Comparison of ENCODE assay signal across 19 mouse cellular contexts in the genomic region with DNA sequence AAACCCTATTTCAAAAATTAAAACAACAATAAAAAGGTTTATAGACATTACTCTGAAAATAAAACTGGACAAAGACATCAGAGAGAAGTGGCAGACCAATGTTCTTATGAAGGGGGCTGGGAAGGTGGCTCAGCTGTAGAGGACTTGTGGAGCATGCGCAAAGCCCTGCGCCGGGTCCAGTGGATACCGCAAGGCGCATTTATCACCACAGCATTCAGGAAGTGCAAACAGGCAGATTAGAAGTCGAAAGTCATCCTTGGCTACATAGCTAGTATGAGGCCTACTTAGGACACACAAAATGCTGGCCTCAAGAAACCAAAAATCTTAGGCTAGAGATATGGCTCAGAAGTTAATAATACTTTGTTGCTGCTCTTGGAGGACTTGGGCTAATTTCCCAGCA. TPM values are rescaled to one million over a fixed set of nuclear protein-coding genes. Genes with fewer than 3 reads are reported as not detected.
DNase-seq lines count a peak whose midpoint lies in the region; ATAC-seq and TF ChIP-seq lines count a peak whose summit lies in the region.
"Had no signal": no experiment of that assay in that cellular context is flagged by ENCODE, and none has a peak within 500 bp of the region (broad histone marks: within the 10 kb centered on the region; RNA-seq: fewer than 3 reads in every experiment).

No protein-coding gene starts in this region.

- no peak for TF ChIP-seq CTCF in liver, postnatal 0 days (IDR thresholded peaks at IDR 0.05; ENCODE audit: low read depth)
- TF ChIP-seq CTCF in lung, postnatal 0 days (IDR thresholded peaks at IDR 0.05): no peak

- no peak overlapping the region for H3K9ac ChIP-seq in liver, postnatal 0 days (replicated peaks)
- H3K9ac ChIP-seq in liver, embryonic 13.5 days: no peak overlapping the region
- H3K9ac ChIP-seq in lung, postnatal 0 days (replicated peaks; ENCODE audit: low read depth): no peak overlapping the region
- H3K9ac ChIP-seq: forebrain, embryonic 13.5 days; heart, embryonic 13.5 days had no signal

- H3K36me3 ChIP-seq in liver, postnatal 0 days (replicated peaks; ENCODE audit: insufficient read depth, low read length): no peaks in the 10 kb centered on the region
- no peaks in the 10 kb centered on the region for H3K36me3 ChIP-seq in liver, embryonic 13.5 days
- H3K36me3 ChIP-seq in lung, postnatal 0 days (ENCODE audit: insufficient read depth, low read length): no peaks in the 10 kb centered on the region
- H3K36me3 ChIP-seq: heart, embryonic 13.5 days had no signal

- H3K27me3 ChIP-seq in liver, postnatal 0 days (ENCODE audit: insufficient read depth, low read length): no peaks in the 10 kb centered on the region
- H3K27me3 ChIP-seq in liver, embryonic 13.5 days: no peaks in the 10 kb centered on the region
- no peaks in the 10 kb centered on the region for H3K27me3 ChIP-seq in lung, postnatal 0 days (replicated peaks; ENCODE audit: insufficient read depth, low read length)
- H3K27me3 ChIP-seq: forebrain, embryonic 13.5 days; heart, embryonic 13.5 days had no signal

- WGBS in liver, postnatal 0 days (ENCODE audit: insufficient replicate concordance): 57% methylated on average over 6 of the region's 6 CpGs
- 27% methylated on average over 6 of the region's 6 CpGs for WGBS in liver, embryonic 13.5 days (ENCODE audit: insufficient replicate concordance)
- 84% methylated on average over 6 of the region's 6 CpGs for WGBS in lung, postnatal 0 days

- no peak overlapping the region for H3K4me2 ChIP-seq in liver, postnatal 0 days (ENCODE audit: low read depth, low read length)
- no peak overlapping the region for H3K4me2 ChIP-seq in liver, embryonic 13.5 days
- H3K4me2 ChIP-seq in lung, postnatal 0 days (replicated peaks; ENCODE audit: low read depth, low read length): no peak overlapping the region
- H3K4me2 ChIP-seq: forebrain, embryonic 13.5 days; heart, embryonic 13.5 days had no signal

- no peaks in the 10 kb centered on the region for H3K9me3 ChIP-seq in liver, postnatal 0 days (ENCODE audit: low read length)
- H3K9me3 ChIP-seq in liver, embryonic 13.5 days (replicated peaks): no peaks in the 10 kb centered on the region
- no peaks in the 10 kb centered on the region for H3K9me3 ChIP-seq in lung, postnatal 0 days (ENCODE audit: low read length)
- H3K9me3 ChIP-seq: embryonic facial prominence, embryonic 10.5 days; forebrain, embryonic 13.5 days; heart, embryonic 13.5 days had no signal

- H3K27ac ChIP-seq in liver, postnatal 0 days (ENCODE audit: low read depth): no peak overlapping the region
- no peak overlapping the region for H3K27ac ChIP-seq in liver, embryonic 13.5 days
- H3K27ac ChIP-seq in lung, postnatal 0 days (ENCODE audit: low read length): no peak overlapping the region
- H3K27ac ChIP-seq: embryonic facial prominence, embryonic 10.5 days; forebrain, embryonic 13.5 days; gastrocnemius, adult 2 months; heart, embryonic 13.5 days had no signal

- DNase-seq in liver (peak; percentile 52), MEL-GATA-1-ER (ENCODE audit: extremely low read depth, low read depth) (peak; percentile 92)
- no peak for DNase-seq in liver, postnatal 0 days
- DNase-seq in liver, embryonic 13.5 days: peak; percentile 23
- DNase-seq in lung, postnatal 0 days (ENCODE audit: low spot score): no peak
- no peak for DNase-seq in spleen, postnatal 14 days (ENCODE audit: low spot score in 2 of 2)
- DNase-seq: adrenal gland, adult 2 months; adrenal gland, postnatal 25 days; cerebellum, adult 18-20 months; cerebellum, adult 9-11 months; cerebellum, postnatal 36 days; gastrocnemius, adult 2 months; gastrocnemius, postnatal 25 days; heart, postnatal 36 days had no signal

- no peaks in the 10 kb centered on the region for H3K4me1 ChIP-seq in liver, postnatal 0 days (ENCODE audit: insufficient read depth)
- peaks cover 8% of the 10 kb centered on the region for H3K4me1 ChIP-seq in liver, embryonic 13.5 days (replicated peaks)
- no peaks in the 10 kb centered on the region for H3K4me1 ChIP-seq in lung, postnatal 0 days (ENCODE audit: insufficient read depth, low read depth, low read length)
- H3K4me1 ChIP-seq: embryonic facial prominence, embryonic 10.5 days; forebrain, embryonic 13.5 days; heart, embryonic 13.5 days had no signal

- no peak for TF ChIP-seq EP300 in liver, postnatal 0 days (IDR thresholded peaks at IDR 0.05; ENCODE audit: low read depth)
- TF ChIP-seq EP300 in lung, postnatal 0 days (IDR thresholded peaks at IDR 0.05): no peak

- ATAC-seq in liver, postnatal 0 days: no peak
- peak; percentile 68 for ATAC-seq in liver, embryonic 13.5 days (ENCODE audit: low read depth)
- ATAC-seq in megakaryocyte-erythroid progenitor cell, adult 5-6 weeks (replicated peaks; ENCODE audit: low FRiP score, low TSS enrichment, poor library complexity, severe bottlenecking): peak; percentile 76
- ATAC-seq in lung, postnatal 0 days: no peak
- ATAC-seq: forebrain, embryonic 13.5 days had no signal

- H3K4me3 ChIP-seq in liver, postnatal 0 days (ENCODE audit: low read depth, low read length): no peak overlapping the region
- no peak overlapping the region for H3K4me3 ChIP-seq in liver, embryonic 13.5 days (replicated peaks)
- H3K4me3 ChIP-seq in lung, postnatal 0 days (ENCODE audit: low read depth, low read length): no peak overlapping the region
- H3K4me3 ChIP-seq: embryonic facial prominence, embryonic 10.5 days; forebrain, embryonic 13.5 days; gastrocnemius, adult 2 months; heart, embryonic 13.5 days had no signal

RNA-seq across cellular contexts. Expression of gene Zfp646, which starts 17.8 kb away (rescaled TPM):
- 2.7 and 2.8 TPM in 2 replicates for polyA plus RNA-seq in liver, postnatal 0 days (2015; fragmentation: Nextera tagmentation; extraction: Ambion mirVana)
- polyA plus RNA-seq in liver, embryonic 13.5 days (2015; fragmentation: Nextera tagmentation; extraction: Ambion mirVana): 3.7 and 5.0 TPM in 2 replicates
- total RNA-seq in megakaryocyte-erythroid progenitor cell, adult 5-6 weeks (2014; fragmentation: Nextera tagmentation): 32.4 and 38.3 TPM in 2 replicates
- 36.9 and 43.3 TPM in 2 replicates for total RNA-seq in megakaryocyte-erythroid progenitor cell, adult 5-6 weeks (2017)
- polyA plus RNA-seq in lung, postnatal 0 days (2015; fragmentation: Nextera tagmentation; extraction: Ambion mirVana): 6.3 and 6.8 TPM in 2 replicates

RNA-seq across cellular contexts. Expression of gene Zfp668, which starts 18.4 kb away (rescaled TPM):
- 3.7 and 4.5 TPM in 2 replicates for polyA plus RNA-seq in liver, postnatal 0 days (2015; fragmentation: Nextera tagmentation; extraction: Ambion mirVana)
- polyA plus RNA-seq in liver, embryonic 13.5 days (2015; fragmentation: Nextera tagmentation; extraction: Ambion mirVana): 7.3 and 7.6 TPM in 2 replicates
- 9.3 and 12.8 TPM in 2 replicates for total RNA-seq in megakaryocyte-erythroid progenitor cell, adult 5-6 weeks (2014; fragmentation: Nextera tagmentation)
- total RNA-seq in megakaryocyte-erythroid progenitor cell, adult 5-6 weeks (2017): 2.3 and 2.8 TPM in 2 replicates
- 9.4 and 10.0 TPM in 2 replicates for polyA plus RNA-seq in lung, postnatal 0 days (2015; fragmentation: Nextera tagmentation; extraction: Ambion mirVana)

RNA-seq across cellular contexts. Expression of gene Prss53, which starts 32.5 kb away (rescaled TPM):
- 0.39 and 0.43 TPM in 2 replicates for polyA plus RNA-seq in liver, postnatal 0 days (2015; fragmentation: Nextera tagmentation; extraction: Ambion mirVana)
- polyA plus RNA-seq in liver, embryonic 13.5 days (2015; fragmentation: Nextera tagmentation; extraction: Ambion mirVana): 0.19 and 0.24 TPM in 2 replicates
- 0.81 TPM in 1 of 2 replicates, not detected in the other for total RNA-seq in megakaryocyte-erythroid progenitor cell, adult 5-6 weeks (2014; fragmentation: Nextera tagmentation)
- not detected in 2 replicates for total RNA-seq in megakaryocyte-erythroid progenitor cell, adult 5-6 weeks (2017)
- polyA plus RNA-seq in lung, postnatal 0 days (2015; fragmentation: Nextera tagmentation; extraction: Ambion mirVana): 0.56 and 0.76 TPM in 2 replicates
- total RNA-seq: granulocyte monocyte progenitor cell, adult 5-6 weeks had no signal

RNA-seq across cellular contexts. Expression of gene Stx1b, which starts 33.9 kb away (rescaled TPM):
- 0.18 and 0.48 TPM in 2 replicates for polyA plus RNA-seq in liver, postnatal 0 days (2015; fragmentation: Nextera tagmentation; extraction: Ambion mirVana)
- polyA plus RNA-seq in liver, embryonic 13.5 days (2015; fragmentation: Nextera tagmentation; extraction: Ambion mirVana): 0.22 and 0.41 TPM in 2 replicates
- 0.10 and 3.0 TPM in 2 replicates for total RNA-seq in megakaryocyte-erythroid progenitor cell, adult 5-6 weeks (2014; fragmentation: Nextera tagmentation)
- 0.19 and 4.3 TPM in 2 replicates for total RNA-seq in megakaryocyte-erythroid progenitor cell, adult 5-6 weeks (2017)
- 0.74 and 0.94 TPM in 2 replicates for polyA plus RNA-seq in lung, postnatal 0 days (2015; fragmentation: Nextera tagmentation; extraction: Ambion mirVana)

RNA-seq across cellular contexts. Expression of gene Stx4a, which starts 34.2 kb away (rescaled TPM):
- polyA plus RNA-seq in liver, postnatal 0 days (2015; fragmentation: Nextera tagmentation; extraction: Ambion mirVana): 15.8 and 17.5 TPM in 2 replicates
- 17.4 and 17.5 TPM in 2 replicates for polyA plus RNA-seq in liver, embryonic 13.5 days (2015; fragmentation: Nextera tagmentation; extraction: Ambion mirVana)
- total RNA-seq in megakaryocyte-erythroid progenitor cell, adult 5-6 weeks (2014; fragmentation: Nextera tagmentation): 67.0 and 84.7 TPM in 2 replicates
- 31.5 and 44.7 TPM in 2 replicates for total RNA-seq in megakaryocyte-erythroid progenitor cell, adult 5-6 weeks (2017)
- 41.3 and 49.2 TPM in 2 replicates for polyA plus RNA-seq in lung, postnatal 0 days (2015; fragmentation: Nextera tagmentation; extraction: Ambion mirVana)

Comparison
In these comparisons a context has a peak if more than half of its experiments do, and no peak if none do; other contexts are left out.
1. DNase-seq: peak in liver (single experiment), MEL-GATA-1-ER (single experiment) and liver, embryonic 13.5 days (single experiment); none in liver, postnatal 0 days (single experiment), lung, postnatal 0 days (single experiment) and spleen, postnatal 14 days (0 of 2).
2. ATAC-seq: peak in liver, embryonic 13.5 days (single experiment) and megakaryocyte-erythroid progenitor cell, adult 5-6 weeks (single experiment); none in liver, postnatal 0 days (single experiment) and lung, postnatal 0 days (single experiment).